Mouse (Mus musculus) megakaryocyte, embryonic 14.5 days (primary cell): ENCODE measurements around the gene Fbn1. TPM values are rescaled to one million over a fixed set of nuclear protein-coding genes. Genes with fewer than 3 reads are reported as not detected.

Experiments used
- H3K27me3 ChIP-seq: replicated peaks from 2 replicates; pipeline ENCODE3; 2012; ENCODE audit warnings: inconsistent platforms
- H3K36me3 ChIP-seq: replicated peaks from 2 replicates; pipeline ENCODE3; 2012; ENCODE audit warnings: low read length, inconsistent platforms, mixed read lengths
- H3K4me1 ChIP-seq: 2 replicates; pipeline ENCODE4 v1.6.1; 2012; ENCODE audit warnings: inconsistent platforms
- H3K4me3 ChIP-seq: replicated peaks from 2 replicates; pipeline ENCODE3; 2012; ENCODE audit warnings: moderate library complexity, mild to moderate bottlenecking, inconsistent platforms
- H3K9me3 ChIP-seq: 2 replicates; pipeline ENCODE4 v1.6.1; 2012; ENCODE audit warnings: inconsistent platforms
- FLI1 ChIP-seq: IDR thresholded peaks from 2 replicates; pipeline ENCODE4 v1.6.1; 2012; ENCODE audit warnings: low read length, inconsistent platforms, mixed read lengths
- GATA1 ChIP-seq: IDR thresholded peaks from 3 replicates; pipeline ENCODE4 v1.6.1; 2012; ENCODE audit warnings: mixed read lengths, low read length, inconsistent platforms, borderline replicate concordance
- polyA plus RNA-seq: library from polyadenylated mRNA; stranded (reverse); fragments of >175 nt; gene quantifications from 2 replicates; pipeline ENCODE4 v1.2.3, GENCODE M21; 2012; ENCODE audit warnings: low replicate concordance; ENCODE audit not compliant: insufficient read depth

Gene Fbn1
- polyA plus RNA-seq, 1 experiment, result not detected

DNA sequence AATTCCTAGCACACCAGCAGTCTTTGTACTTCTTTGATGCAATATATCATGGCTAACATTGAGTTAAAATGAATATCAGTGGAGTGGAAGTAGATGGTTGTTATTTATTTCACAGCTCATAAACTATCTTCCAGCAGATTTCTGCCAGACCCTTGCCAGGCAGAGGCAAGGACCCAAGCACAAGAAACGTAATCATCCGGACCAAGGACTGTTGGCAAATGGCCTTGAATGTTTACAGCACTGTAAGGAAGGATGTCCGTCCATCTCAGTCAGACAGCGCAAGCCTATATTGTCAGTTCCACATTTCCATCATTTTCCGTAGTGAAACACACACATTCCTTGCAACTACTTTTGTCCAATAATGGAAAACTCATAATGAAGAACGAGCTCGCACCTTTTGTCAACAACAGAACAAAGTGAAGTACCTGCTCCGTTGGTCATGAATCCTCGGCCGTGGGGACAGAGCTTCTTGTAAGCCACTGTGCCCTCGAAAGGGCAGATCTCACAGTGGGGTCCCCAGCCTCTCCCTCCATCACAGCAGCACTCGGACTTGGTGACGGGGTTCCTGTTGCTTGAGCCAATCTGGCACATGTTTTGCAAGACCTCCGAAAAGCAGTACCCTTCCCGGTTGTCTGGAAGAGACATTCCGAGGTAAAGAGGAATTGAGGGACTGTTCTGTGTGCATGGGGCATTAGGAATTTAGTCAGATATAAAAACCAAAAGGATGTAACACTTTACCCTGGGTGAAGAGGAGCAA is 193.4 kb downstream of the Fbn1 start:
- TF ChIP-seq GATA1 (no peak), FLI1 (no peak)

DNA sequence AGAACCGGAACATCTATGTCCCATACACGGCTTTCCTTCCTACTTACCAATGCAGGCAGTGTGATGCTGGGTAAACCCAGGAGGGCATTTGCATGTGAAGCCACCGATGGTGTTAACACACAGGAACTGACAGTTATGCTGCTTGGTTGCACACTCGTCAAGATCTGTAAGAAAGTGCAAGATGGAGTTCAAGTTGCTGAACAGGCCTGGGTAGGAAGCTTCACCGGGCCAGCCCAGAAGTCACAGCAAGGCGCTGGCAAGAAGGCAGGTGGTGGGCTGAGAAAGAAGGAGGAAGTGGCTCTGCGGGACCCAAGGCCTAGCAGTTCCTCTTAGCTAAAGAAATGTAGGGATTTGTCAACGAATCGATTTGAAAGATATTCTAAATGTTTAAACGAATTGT is 198.1 kb downstream of the Fbn1 start:
- Histone ChIP-seq H3K4me3 (no peak overlapping the region), H3K27me3 (peaks cover 37% of the 10 kb centered on the region), H3K4me1 (no peaks in the 10 kb centered on the region), H3K9me3 (no peaks in the 10 kb centered on the region), H3K36me3 (no peaks in the 10 kb centered on the region)
- TF ChIP-seq GATA1, result no peak
- no peak for TF ChIP-seq FLI1

More for the DNA sequence above, 193.4 kb downstream of the Fbn1 start:
- Histone ChIP-seq H3K27me3 (peaks cover 28% of the 10 kb centered on the region), H3K4me1 (peaks cover 17% of the 10 kb centered on the region), H3K4me3 (no peak overlapping the region), H3K36me3 (no peaks in the 10 kb centered on the region), H3K9me3 (no peaks in the 10 kb centered on the region)

DNA sequence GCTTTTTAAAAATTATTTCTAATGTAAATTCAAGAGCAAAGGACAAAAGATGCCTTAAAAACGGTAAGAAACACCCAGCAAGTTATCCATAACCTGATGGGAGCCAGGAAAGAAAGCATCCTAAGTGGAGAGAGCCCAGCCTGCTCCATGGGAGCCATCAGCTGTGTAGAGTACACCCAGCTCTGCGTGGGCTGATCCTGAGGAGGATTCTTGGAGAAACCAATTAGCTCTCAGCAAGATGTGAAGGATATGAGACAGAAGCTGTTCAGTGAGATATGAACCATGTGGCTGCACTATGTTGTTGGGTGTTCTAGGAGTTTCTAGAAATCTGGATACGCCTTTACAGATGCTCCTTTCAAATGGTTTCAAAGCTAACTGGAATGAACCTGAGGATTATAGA is 202.1 kb downstream of the Fbn1 start:
- H3K4me1 ChIP-seq, result 0 out of 2 replicates have a peak, but pooled peaks cover 3% of the 10 kb centered on the region
- no peaks in the 10 kb centered on the region for H3K36me3 ChIP-seq
- no peak for TF ChIP-seq FLI1
- TF ChIP-seq GATA1, result no peak
- H3K9me3 ChIP-seq, result no peaks in the 10 kb centered on the region
- H3K4me3 ChIP-seq, result no peak overlapping the region
- H3K27me3 ChIP-seq, result peaks cover 33% of the 10 kb centered on the region

DNA sequence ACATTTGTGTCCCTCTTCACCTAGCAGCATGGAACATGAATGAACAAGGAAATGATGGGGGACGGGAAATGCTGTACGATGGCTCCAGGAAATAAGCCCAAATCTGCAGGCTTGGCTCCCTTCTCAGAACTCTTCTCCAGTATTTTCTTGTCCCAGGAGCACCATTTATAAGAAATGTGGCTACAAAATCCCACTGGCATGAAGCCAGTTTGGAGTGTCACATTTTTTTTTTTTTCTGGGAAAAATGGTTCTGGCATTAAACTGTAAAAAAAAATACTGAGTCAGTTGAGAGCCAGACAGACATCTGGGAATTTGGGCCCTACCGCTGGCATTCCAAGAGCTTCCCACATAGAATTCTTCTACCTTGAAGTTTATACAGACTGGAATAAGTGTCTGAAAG is 203.0 kb downstream of the Fbn1 start:
- Histone ChIP-seq H3K36me3 (no peaks in the 10 kb centered on the region), H3K9me3 (no peaks in the 10 kb centered on the region), H3K4me3 (no peak overlapping the region), H3K27me3 (peaks cover 36% of the 10 kb centered on the region), H3K4me1 (0 out of 2 replicates have a peak, but pooled peaks cover 3% of the 10 kb centered on the region)
- TF ChIP-seq GATA1 (no peak), FLI1 (no peak)

DNA sequence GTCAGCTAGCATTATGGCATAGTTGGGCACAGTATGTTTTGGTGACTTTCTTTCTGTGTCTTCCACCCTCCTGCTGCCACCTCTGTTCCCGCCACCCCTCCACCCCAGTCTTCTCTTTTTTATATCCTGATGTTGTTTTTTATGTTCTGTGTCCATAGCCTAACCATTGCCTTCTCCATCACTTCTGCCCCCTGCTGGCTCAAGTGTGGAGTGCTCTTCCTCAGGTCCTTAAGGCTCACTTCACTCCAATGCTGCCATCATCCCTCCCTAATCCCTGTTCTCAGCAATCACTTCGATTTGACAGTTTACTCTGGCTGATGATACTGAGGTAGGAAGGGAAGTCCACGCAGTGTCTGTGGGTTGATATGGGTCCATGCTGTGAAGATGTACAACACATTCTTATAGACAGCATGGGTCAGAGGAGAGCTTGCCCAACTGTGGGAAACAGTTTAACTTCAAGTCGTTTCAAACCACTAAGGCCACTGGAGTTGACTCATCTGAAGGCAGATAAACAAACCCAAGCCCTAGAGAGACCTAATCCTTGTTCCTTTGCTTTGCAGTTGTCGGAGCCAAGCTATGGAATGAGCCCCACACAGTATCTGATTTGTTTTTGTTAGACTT is 203.9 kb downstream of the Fbn1 start:
- TF ChIP-seq FLI1, result no peak
- TF ChIP-seq GATA1, result no peak
- Histone ChIP-seq H3K4me3 (no peak overlapping the region), H3K9me3 (no peaks in the 10 kb centered on the region), H3K36me3 (no peaks in the 10 kb centered on the region), H3K4me1 (0 out of 2 replicates have a peak, but pooled peaks cover 3% of the 10 kb centered on the region), H3K27me3 (peaks cover 34% of the 10 kb centered on the region)

DNA sequence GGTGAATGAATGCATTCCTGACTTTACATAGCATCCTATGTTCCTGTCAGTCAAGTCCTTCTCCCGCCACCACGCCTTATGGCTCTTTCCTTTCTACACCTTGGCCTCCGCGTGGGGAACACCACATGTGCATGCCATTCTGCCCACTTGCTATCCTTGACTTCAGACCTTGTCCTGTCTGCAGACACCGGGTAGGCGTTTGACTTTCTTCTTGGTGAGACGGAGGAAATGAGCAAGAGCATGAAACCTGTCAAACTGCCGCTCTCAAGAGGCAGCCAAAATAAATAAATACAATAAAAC is 205.2 kb downstream of the Fbn1 start:
- Histone ChIP-seq H3K4me3 (no peak overlapping the region), H3K9me3 (no peaks in the 10 kb centered on the region), H3K27me3 (peaks cover 30% of the 10 kb centered on the region), H3K36me3 (no peaks in the 10 kb centered on the region), H3K4me1 (0 out of 2 replicates have a peak, but pooled peaks cover 3% of the 10 kb centered on the region)
- no peak for TF ChIP-seq GATA1
- no peak for TF ChIP-seq FLI1

DNA sequence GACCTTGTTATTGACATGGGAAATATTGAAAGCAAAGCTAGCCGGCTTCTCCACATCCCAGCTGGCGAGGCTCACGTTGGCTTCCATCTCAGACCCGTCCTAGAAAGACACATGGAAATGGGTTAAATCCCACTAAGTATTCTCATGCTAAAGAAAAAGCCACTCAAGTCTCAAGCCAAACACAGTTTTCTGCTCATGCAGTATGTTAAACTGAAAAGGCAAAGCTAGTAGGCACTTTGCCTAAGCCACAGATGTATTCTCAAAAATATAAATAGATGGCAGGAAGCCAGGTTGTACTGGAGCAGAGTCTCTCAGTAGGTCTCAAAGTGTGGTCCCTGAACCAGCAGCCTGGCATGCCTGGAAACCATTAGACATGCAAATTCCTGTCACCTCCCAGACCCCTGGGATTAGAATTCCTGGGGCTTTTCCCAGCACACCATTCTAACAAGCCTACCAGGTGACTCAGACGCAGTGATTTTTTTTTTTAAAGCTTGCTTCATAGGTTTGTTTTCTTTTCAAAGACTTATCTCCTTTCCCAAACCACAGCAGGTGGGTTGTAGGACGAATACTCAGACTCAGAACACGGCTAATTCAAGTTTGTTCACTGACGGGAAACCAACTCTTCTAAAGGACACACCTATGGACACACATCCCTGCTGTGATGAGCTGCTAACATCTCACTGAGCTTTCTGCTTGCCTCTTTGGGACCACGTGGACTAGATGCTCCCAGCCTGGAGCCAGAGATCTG is 205.7 kb downstream of the Fbn1 start:
- TF ChIP-seq GATA1 (no peak), FLI1 (no peak)
- Histone ChIP-seq H3K4me1 (0 out of 2 replicates have a peak, but pooled peaks cover 3% of the 10 kb centered on the region), H3K9me3 (no peaks in the 10 kb centered on the region), H3K4me3 (no peak overlapping the region), H3K27me3 (peaks cover 27% of the 10 kb centered on the region), H3K36me3 (no peaks in the 10 kb centered on the region)

DNA sequence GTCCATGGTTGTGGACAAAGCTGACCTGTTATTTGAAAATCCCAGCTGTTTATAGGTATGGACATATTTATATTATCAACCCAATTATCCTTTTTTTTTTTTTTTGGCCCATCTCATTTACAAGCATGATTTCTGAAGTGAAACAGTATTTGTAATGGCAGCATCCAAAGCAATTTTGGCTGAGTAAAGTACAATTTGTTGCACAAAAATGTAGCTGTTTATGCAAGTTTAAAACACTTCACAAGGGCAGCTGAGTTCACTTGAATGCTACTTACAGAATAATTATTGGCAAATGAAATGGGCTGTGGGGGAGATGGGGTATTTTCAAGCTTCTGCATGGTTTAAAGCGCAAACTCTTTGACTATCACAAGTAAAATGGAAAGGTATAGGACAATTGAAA is 209.0 kb downstream of the Fbn1 start:
- Histone ChIP-seq H3K36me3 (no peaks in the 10 kb centered on the region), H3K4me1 (0 out of 2 replicates have a peak, but pooled peaks cover under 1% of the 10 kb centered on the region), H3K4me3 (no peak overlapping the region), H3K9me3 (no peaks in the 10 kb centered on the region), H3K27me3 (peaks cover 26% of the 10 kb centered on the region)
- no peak for TF ChIP-seq GATA1
- TF ChIP-seq FLI1, result no peak

DNA sequence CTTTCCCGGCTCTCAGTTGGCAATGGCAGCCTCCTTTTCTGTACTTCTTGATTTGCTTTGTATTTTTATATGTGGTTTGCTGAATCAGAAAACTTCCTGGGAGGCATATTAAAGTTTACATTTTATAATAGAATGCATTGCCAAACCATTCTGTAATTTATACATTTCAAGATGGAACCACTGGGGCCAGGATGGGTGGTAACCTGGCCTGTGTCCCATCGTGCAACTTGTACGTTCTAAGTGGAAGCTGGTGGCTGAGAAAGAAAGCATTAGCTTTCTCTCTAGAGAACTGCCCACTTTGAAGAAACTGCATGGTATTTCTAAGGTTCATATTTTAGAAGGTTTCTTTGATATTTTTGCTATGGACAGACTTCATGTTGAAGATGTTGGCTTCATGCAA is 212.3 kb downstream of the Fbn1 start:
- Histone ChIP-seq H3K27me3 (peaks cover 25% of the 10 kb centered on the region), H3K36me3 (no peaks in the 10 kb centered on the region), H3K9me3 (no peaks in the 10 kb centered on the region), H3K4me1 (no peaks in the 10 kb centered on the region), H3K4me3 (no peak overlapping the region)
- TF ChIP-seq FLI1, result no peak
- TF ChIP-seq GATA1, result no peak

DNA sequence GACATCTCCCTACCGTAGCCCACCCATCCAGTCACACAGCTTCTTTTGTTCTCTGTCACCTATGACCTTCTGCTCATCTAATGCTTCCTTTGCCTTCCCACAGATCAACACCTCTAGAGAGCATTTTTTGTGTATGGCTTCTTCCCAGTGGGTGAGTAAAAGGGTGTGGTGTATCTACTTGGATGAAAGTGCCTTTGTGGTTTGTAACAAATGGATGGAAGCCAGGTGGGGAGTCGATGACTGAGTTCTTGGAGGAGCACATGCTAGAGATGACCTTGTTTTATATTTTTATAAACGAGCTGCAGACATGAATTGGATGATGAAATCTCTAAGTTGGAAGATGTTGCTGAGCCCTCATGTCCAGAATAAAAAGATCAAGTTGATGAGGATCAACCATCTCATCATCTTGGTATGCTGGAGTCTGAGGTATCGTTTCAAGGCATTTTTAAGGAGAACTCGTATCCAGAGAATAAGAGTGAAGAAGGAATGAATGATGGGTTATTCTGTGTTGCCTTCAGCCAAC is 213.8 kb downstream of the Fbn1 start:
- H3K9me3 ChIP-seq, result no peaks in the 10 kb centered on the region
- H3K27me3 ChIP-seq, result peaks cover 31% of the 10 kb centered on the region
- no peaks in the 10 kb centered on the region for H3K36me3 ChIP-seq
- no peak overlapping the region for H3K4me3 ChIP-seq
- TF ChIP-seq FLI1 (no peak), GATA1 (no peak)
- no peaks in the 10 kb centered on the region for H3K4me1 ChIP-seq
